Mouse (Mus musculus): ENCODE measurements at regions not wholly inside any gene's neighbourhood (a gene's known extent, or its start where the extent isn't known, plus 50 kb on each side); places are given as distances from the start of the nearest gene placed in this dataset.
"Not testable (repeated sequence)": the region's sequence is repeated elsewhere in the genome, so short reads cannot be mapped to it uniquely, and the experiment has no call there.

DNA sequence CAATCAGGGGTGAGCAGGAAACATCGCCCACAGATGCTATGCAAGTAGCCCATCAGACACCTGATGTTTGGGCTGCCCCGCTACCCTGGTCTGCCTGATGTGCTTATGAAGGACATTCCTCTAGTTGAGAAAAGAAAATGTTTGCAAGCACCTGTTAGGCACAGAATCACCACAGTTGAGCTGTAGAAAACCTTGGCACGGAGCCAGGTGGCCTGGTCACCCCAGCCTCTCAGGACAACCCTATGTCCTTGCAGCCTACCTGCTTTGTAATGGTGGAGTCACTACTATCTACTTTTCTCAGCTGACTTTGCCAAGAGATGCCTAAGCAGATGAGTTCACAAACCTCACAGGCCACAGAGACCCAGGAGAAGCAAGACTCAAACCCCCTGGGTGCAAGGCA, 86.9 kb upstream of the Irx2 start:
- DNase-seq (ENCODE audit: low read depth, low spot score) = no peak

DNA sequence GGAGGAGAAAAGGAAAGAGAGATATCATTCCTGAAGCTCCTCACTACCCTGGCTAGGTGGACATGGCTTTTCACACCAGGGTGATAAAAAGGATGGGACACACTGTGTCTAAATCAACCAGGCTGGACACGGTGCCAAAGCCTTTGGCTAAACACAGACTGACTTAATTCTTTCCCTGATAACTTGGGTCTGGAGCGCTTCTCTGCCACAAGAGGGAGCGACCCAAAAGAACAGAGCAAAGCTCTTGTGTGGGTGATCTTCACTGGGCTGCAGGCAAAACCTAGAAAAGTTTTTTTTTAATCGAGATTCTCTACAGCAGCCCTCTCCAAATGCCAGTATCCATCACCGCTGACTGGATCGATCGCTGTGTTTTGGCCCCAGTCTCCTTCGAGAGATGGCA, 70.7 kb upstream of the Irx2 start:
- no peak for DNase-seq (ENCODE audit: low read depth, low spot score)

DNA sequence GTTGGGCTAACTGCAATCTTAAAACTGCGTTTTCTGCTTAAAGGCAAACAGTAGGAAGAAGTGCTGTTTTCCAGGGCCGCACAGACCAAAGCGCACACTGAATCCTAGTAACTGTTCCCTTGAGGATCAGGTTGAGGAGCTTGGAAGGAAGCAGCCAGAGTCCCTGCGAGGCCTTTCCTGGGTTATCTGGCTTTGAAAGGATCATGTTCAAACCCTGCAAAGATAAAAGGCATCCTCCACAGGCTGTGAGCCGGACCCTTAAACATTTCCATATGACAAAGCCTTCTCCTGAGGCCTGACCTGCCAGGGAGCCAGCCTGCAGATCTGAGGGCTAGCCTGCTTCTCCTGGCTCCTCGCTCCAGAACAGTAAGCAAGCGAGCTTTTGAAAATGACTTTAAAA, 56.7 kb upstream of the Irx2 start:
- DNase-seq (ENCODE audit: low read depth, low spot score) = no peak

DNA sequence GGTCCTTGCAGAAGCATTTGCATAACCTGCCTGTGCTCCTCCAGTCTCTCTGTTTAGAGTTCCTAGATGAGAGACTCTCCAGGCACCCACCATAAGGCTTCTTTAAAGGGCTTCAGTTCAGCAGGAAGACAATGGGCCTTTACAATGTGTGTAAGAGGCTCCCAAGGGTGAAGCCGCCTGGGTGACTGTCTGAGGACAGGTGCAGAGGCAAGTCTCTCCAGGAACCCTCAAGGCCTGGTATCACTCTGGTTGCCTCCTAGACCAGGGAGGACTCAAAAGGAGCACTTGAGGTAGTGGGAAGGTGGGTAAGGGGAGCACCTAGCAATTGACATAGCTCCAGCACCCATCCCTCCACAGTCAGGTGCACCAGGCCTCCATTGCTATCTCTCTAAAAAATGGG, 55.8 kb upstream of the Irx2 start:
- no peak for DNase-seq (ENCODE audit: low read depth, low spot score)

DNA sequence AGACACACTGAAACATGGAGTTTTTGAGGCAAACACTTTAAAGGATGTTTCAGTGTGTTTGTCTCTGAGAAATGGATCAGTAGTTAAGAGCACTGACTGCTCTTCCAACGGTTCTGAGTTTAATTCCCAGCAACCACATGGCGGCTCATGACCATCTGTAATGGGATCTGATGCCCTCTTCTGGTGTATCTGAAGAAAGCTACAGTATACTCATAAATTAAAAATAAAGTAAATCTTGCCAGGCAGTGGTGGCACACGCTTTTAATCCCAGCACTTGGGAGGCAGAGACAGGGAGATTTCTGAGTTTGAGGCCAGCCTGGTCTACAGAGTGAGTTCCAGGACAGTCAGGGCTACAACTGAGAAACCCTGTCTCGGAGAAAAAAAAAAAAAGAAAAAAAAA, 54.5 kb upstream of the Irx2 start:
- DNase-seq (ENCODE audit: low read depth, low spot score) = not testable (repeated sequence)

DNA sequence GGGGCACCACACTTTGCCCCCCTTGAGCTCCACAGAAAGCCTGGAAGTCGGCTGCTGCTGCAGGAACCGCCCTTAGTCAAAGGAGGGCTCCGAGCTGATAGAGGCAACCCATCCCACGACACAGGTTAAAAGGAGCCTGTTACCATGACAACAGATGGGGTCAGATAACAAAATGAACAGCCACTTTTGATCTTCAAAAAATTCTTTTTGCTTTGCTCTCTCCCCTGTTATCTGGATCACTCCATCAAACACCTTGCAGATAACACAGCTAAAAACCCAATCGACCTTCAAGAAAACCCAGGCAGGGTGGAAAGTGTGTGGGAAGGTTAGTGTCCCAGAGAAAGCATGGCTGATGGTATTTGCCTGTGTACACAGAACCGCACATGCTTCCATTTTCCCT, 52.1 kb upstream of the Irx2 start:
- no peak for DNase-seq (ENCODE audit: low read depth, low spot score)

DNA sequence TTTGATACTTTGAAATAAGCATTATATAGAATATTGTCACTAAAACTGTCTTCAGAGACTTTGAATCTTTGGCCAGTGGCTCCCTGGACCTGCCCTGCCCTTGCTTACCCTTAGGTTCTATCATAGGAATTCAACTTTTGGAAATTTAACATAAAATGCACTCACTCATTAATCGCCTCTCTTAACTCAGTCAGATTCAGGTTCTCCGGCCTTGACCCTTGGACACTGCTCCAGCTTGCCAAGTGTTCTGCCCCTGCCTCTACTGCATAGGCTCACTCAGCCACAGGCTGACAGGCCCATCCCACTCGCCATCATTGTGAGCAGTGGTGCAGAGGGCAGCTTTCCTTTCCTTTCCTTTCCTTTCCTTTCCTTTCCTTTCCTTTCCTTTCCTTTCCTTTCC, 50.2 kb upstream of the Irx2 start:
- no peak for DNase-seq (ENCODE audit: low read depth, low spot score)

Data from WW6 (cell line).